ENCODE assay signal across 8 mouse cellular contexts in genomic region chr4:62607345-62607744, GRCm38 (mm10). TPM values are rescaled to one million over a fixed set of nuclear protein-coding genes. Genes with fewer than 3 reads are reported as not detected.
A peak's percentile ranks its signal among the peaks of the same experiment; 100 is the strongest.
DNase-seq lines count a peak whose midpoint lies in the region; ATAC-seq and TF ChIP-seq lines count a peak whose summit lies in the region.

No protein-coding gene starts in this region.

- no peak overlapping the region for H3K9ac ChIP-seq in forebrain, postnatal 0 days
- H3K9ac ChIP-seq in midbrain, embryonic 13.5 days (replicated peaks): no peak overlapping the region

- H3K27me3 ChIP-seq in forebrain, postnatal 0 days (ENCODE audit: insufficient read depth, low read length): no peaks in the 10 kb centered on the region
- no peaks in the 10 kb centered on the region for H3K27me3 ChIP-seq in midbrain, embryonic 13.5 days

- peaks cover 12% of the 10 kb centered on the region; the same call in 1 of the 2 replicates for H3K4me1 ChIP-seq in forebrain, postnatal 0 days (ENCODE audit: insufficient read depth)
- peaks cover 35% of the 10 kb centered on the region for H3K4me1 ChIP-seq in midbrain, embryonic 13.5 days (replicated peaks)

- TF ChIP-seq CTCF in forebrain, postnatal 0 days (IDR thresholded peaks at IDR 0.05; ENCODE audit: low read depth): peak; percentile 57

- WGBS in forebrain, postnatal 0 days: 24% methylated on average over 9 of the region's 9 CpGs
- 44% methylated on average over 9 of the region's 9 CpGs for WGBS in midbrain, embryonic 13.5 days

- DNase-seq in CD4-positive, CD25-positive, alpha-beta regulatory T cell, adult 2 months (ENCODE audit: low read depth, low spot score): peak; percentile 44
- peak; percentile 49 to 67 for DNase-seq in kidney, postnatal 4 days
- DNase-seq in kidney, postnatal 14 days: no peak
- DNase-seq in forebrain, postnatal 0 days: no peak
- DNase-seq in layer of hippocampus, postnatal 25 days (ENCODE audit: extremely low spot score in 1 of 2, low spot score in 1 of 2): no peak
- no peak for DNase-seq in right cerebral cortex, postnatal 14 days

- H3K27ac ChIP-seq in forebrain, postnatal 0 days (ENCODE audit: low read depth, low read length): no peak overlapping the region
- H3K27ac ChIP-seq in midbrain, embryonic 13.5 days: 0 out of 2 replicates have a peak overlapping the region, but pooled peaks have one; percentile 15

- H3K4me3 ChIP-seq in forebrain, postnatal 0 days (ENCODE audit: low read depth, low read length): no peak overlapping the region
- no peak overlapping the region for H3K4me3 ChIP-seq in midbrain, embryonic 13.5 days (replicated peaks)

- H3K36me3 ChIP-seq in forebrain, postnatal 0 days (ENCODE audit: insufficient read depth): no peaks in the 10 kb centered on the region
- no peaks in the 10 kb centered on the region for H3K36me3 ChIP-seq in midbrain, embryonic 13.5 days

- H3K4me2 ChIP-seq in forebrain, postnatal 0 days (ENCODE audit: low read depth): no peak overlapping the region
- H3K4me2 ChIP-seq in midbrain, embryonic 13.5 days (replicated peaks): no peak overlapping the region

- no peaks in the 10 kb centered on the region for H3K9me3 ChIP-seq in forebrain, postnatal 0 days (ENCODE audit: low read length)
- no peaks in the 10 kb centered on the region for H3K9me3 ChIP-seq in midbrain, embryonic 13.5 days

- no peak for ATAC-seq in CD4-positive, CD25-positive, alpha-beta regulatory T cell, adult 4 months
- ATAC-seq in forebrain, postnatal 0 days: peak; percentile 52; the same call in 1 of the 2 replicates
- ATAC-seq in midbrain, embryonic 13.5 days: 0 out of 2 replicates have a peak, but pooled peaks have one; percentile 10

RNA-seq across cellular contexts. Expression of gene Rgs3, which starts 47.7 kb away (rescaled TPM):
- 10 to 100 TPM; 50.0 to 66.9 TPM for polyA plus RNA-seq in CD4-positive, CD25-positive, alpha-beta regulatory T cell, adult 4 months (2017; shearing (Covaris generic))
- total RNA-seq in forebrain, postnatal 0 days (2014; rRNA removed): 56.1 and 63.5 TPM in 2 replicates
- polyA plus RNA-seq in forebrain, postnatal 0 days (2015; fragmentation: Nextera tagmentation; extraction: Ambion mirVana): 34.7 and 47.3 TPM in 2 replicates
- 65.9 and 70.0 TPM in 2 replicates for polyA plus RNA-seq in midbrain, embryonic 13.5 days (2015; fragmentation: Nextera tagmentation; extraction: Ambion mirVana)
- total RNA-seq in layer of hippocampus, postnatal 25 days (2021): 10 to 100 TPM; 18.9 to 23.6 TPM

Comparison
In these comparisons a context has a peak if more than half of its experiments do, and no peak if none do; other contexts are left out.
1. DNase-seq: peak in CD4-positive, CD25-positive, alpha-beta regulatory T cell, adult 2 months (single experiment) and kidney, postnatal 4 days (2 of 2); none in kidney, postnatal 14 days (single experiment), forebrain, postnatal 0 days (single experiment), layer of hippocampus, postnatal 25 days (0 of 2) and right cerebral cortex, postnatal 14 days (single experiment).